Mouse (Mus musculus) heart, adult 9 months (tissue): Measurements from ENCODE around the gene Rab3gap2.

Experiments
- DNase-seq, 2 experiments: peaks; one replicate each; pipeline ENCODE4 v3.0.0; 2022; ENCODE audit warnings: low spot score in 2 of 2

Gene Rab3gap2

DNA sequence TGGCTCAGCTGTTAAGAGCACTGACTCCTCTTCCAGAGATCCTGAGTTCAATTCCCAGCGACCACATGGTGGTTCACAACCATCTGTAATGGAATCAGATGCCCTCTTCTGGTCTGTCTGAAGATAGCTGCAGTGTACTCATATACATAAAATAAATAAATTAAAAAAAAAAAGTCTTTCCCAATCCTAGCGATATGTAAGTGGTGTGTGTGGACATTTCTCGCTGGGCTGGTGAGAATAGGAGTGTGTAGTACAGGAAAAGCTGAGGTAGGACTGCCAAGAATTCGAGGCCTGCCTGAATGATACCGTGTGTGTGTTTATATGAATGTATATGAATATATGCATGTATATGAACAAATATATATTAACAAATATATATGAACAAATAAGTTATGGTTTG, 127.4 kb downstream of the Rab3gap2 start:
- no peak for DNase-seq

DNA sequence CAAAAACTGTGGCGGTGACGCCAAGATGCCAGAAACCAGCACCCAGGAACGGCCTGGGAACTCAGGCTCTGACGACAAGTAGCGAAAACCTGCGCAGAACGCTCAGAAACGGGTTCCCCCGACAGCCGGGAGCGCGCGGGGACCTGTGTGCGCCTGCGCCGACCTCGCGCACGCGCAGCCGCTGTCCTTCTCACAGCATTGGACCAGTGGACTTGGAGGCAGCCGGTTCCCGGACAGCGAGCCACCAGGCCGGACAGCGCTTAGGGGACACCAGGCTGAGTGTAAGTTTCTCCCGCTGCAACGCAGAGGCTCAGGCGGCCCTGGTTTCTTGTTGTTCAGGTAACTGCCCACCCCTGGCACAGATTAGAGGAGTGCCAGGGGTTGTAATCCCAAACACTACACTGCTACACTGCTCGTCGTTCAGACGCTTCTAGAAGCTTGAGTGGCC, 128.1 kb downstream of the Rab3gap2 start, which contains the start of gene Bpnt1:
Gene Bpnt1 (plus strand): TSS at position 167 of the 448 bp plus-strand sequence.
- DNase-seq, result peak; percentile 89 to 95

DNA sequence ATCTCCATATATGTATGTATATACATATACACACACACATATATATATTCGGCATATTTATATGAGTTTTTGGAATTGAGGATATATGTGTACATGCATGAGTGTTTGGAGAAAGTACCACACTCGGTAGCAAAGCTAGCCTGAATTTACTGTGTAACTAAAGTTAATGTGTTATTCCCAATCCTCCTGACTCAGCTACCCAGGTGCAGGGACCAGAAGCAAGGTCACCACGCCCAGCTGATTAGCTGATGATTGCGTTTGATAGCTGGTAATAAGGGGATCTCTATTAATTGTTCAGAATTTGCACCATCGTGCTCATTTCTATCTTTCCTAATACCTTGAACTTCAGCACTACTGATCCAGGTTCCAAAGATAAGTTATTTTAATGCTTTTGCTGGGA, 129.7 kb downstream of the Rab3gap2 start:
- no peak for DNase-seq

DNA sequence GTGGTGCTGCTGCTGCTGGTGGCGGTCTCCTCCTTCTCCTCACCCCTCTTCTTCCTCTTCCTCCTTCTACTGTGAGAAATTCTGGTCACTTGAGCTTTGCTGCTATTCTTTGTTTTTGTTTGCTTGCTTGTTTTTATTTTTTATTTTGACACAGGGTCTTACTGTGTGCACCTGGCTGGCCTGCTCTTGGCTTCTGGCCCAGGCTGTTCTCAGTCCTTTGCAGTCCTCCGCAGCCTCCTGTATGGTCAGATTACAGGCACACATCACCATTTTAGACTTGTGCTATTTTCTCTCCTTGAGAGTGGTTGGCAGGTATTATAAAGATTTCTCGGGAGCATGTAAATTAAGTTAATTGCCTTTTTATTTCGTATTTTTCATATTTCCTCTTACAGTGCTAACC, 130.2 kb downstream of the Rab3gap2 start:
- DNase-seq, result no peak

DNA sequence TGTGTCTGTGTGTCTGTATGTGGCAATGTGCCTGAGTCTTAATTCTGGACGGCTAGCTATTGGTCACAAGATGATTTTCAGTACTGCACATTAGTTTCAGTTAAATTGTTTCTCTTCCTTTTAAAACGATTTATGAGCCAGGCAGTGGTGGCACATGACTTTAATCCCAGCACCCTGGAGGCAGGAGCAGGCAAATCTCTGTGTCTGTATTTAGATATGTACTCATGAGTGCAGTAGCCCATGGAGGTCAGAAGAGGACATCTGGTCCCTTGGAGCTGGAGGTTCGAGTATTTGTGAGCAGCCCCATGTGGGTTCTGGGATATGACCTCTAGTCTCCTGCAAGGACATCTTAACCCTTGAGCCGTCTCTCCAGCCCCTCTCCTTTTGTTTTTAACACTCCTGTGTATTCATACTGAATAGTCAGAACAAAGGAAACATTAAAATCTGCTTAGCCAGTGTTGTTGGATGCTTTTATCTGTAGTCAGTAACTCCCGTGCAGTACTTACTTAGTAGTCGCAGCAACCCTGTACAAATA, 131.4 kb downstream of the Rab3gap2 start:
- no peak for DNase-seq
